Mouse (Mus musculus): ENCODE data around the gene Mettl16. TPM values are rescaled to one million over a fixed set of nuclear protein-coding genes. Genes with fewer than 3 reads are reported as not detected.

Gene Mettl16
- total and polyA plus RNA-seq, 2 experiments from 2014 or later, result 16.6 to 28.7 TPM

DNA sequence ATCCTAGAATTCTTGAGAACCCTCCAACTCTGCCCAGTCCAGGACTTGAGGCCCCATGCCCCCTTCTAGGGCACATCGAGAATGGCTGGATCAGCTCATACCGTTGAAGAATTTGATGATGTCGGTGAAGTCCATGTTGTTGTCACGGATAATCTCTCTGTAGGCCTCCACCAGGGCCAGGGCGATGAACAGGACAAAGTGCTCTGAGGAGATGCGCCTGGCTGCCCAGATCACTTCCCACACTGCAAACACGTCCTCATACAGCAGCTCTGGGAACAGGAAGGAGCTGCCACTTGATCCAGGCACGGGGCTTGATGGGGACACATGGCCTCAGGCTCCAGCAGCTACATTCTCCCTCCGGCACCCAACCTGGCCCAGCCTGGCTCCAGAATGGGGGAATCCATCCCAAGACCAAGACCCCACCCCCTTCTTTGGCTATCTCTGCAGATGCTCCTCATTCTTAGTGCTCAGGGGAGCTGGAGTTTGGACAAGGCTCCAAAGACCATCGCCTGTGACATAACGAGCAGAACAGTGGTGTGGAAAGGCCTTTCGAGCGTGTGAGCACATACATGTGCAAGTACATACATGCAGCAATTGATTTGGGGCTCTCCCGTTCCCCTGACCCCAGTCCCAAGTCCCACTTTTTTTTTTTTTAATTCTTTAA is 80.5 kb downstream of the Mettl16 start:
- WGBS, result 84% methylated on average over 14 of the region's 14 CpGs

GRCm38 (mm10) chr11:74857756-74858155 is 87.1 kb downstream of the Mettl16 start:
- H3K9me3 ChIP-seq (ENCODE audit: low read length), result no peaks in the 10 kb centered on the region
- 90% methylated on average over 9 of the region's 9 CpGs for WGBS
- ATAC-seq (ENCODE audit: low FRiP score) (no peak), DNase-seq (ENCODE audit: low spot score) (no peak)
- no peak overlapping the region for H3K4me3 ChIP-seq (ENCODE audit: low read depth, low read length)
- no peak overlapping the region for H3K27ac ChIP-seq (ENCODE audit: low read depth, low read length)
- no peak overlapping the region for H3K9ac ChIP-seq (replicated peaks; ENCODE audit: low read length, poor library complexity, severe bottlenecking)
- peaks cover 66% of the 10 kb centered on the region for H3K36me3 ChIP-seq (ENCODE audit: insufficient read depth, low read length)
- no peak overlapping the region for H3K4me2 ChIP-seq (ENCODE audit: low read depth, low read length, poor library complexity, severe bottlenecking)
- H3K27me3 ChIP-seq (ENCODE audit: insufficient read depth, low read length), result no peaks in the 10 kb centered on the region
- TF ChIP-seq CTCF (IDR thresholded peaks at IDR 0.05), result no peak
- H3K4me1 ChIP-seq (ENCODE audit: insufficient read depth, low read length), result no peaks in the 10 kb centered on the region

More for the DNA sequence above, 80.5 kb downstream of the Mettl16 start:
- H3K27ac ChIP-seq (ENCODE audit: low read depth, low read length), result no peak overlapping the region
- no peak for DNase-seq (ENCODE audit: low spot score)
- no peak for TF ChIP-seq CTCF (IDR thresholded peaks at IDR 0.05)
- H3K4me1 ChIP-seq (ENCODE audit: insufficient read depth, low read length), result no peaks in the 10 kb centered on the region
- H3K4me2 ChIP-seq (ENCODE audit: low read depth, low read length, poor library complexity, severe bottlenecking), result no peak overlapping the region
- H3K27me3 ChIP-seq (ENCODE audit: insufficient read depth, low read length), result no peaks in the 10 kb centered on the region
- ATAC-seq (ENCODE audit: low FRiP score), result no peak; the same call in 1 of the 2 replicates
- H3K9me3 ChIP-seq (ENCODE audit: low read length), result no peaks in the 10 kb centered on the region
- H3K4me3 ChIP-seq (ENCODE audit: low read depth, low read length), result no peak overlapping the region
- H3K36me3 ChIP-seq (ENCODE audit: insufficient read depth, low read length), result peaks cover 47% of the 10 kb centered on the region
- H3K9ac ChIP-seq (replicated peaks; ENCODE audit: low read length, poor library complexity, severe bottlenecking), result no peak overlapping the region

DNA sequence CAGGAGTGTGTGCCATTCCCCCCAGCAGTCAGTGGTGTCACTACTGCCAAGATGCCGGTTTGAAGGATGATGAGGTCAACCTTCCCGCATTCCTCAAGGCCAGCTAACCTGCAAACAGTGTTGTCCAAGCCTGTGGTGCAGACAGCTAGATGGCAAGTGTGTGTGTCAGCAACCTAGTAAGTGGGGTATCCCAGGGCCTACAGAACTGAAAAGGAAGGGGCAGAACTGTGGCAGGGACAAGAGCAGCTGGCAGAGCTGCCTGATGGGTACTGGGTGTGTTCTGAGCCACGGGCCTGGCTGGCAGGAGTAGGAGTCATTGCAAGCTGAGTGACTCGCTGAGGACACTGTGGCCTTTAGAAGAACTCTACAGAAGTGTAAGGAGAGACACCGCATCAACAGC is 91.5 kb downstream of the Mettl16 start:
- no peak for TF ChIP-seq CTCF (IDR thresholded peaks at IDR 0.05)
- no peak for ATAC-seq (ENCODE audit: low FRiP score)
- WGBS, result 85% methylated on average over 5 of the region's 5 CpGs

DNA sequence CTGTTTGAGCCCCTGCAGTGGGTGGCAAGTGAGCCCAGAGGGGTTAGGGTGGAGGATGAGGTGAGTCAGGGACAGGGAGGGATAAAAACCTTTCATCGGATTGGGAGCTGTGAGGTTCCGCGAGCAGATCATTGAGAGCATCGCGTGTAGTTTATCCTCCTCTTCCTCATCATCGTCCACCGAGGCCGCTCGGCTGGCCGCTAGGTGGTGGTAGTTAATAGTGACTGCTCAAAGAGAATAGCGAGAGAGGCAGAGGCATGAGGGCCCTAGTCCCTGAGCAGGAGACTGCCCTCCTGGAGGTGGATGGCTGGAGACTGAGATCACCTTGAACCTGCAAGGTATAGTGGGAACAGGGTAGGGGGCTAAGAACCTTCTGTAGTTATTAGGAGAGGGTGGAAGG is 92.8 kb downstream of the Mettl16 start:
- 30% methylated on average over 11 of the region's 11 CpGs for WGBS
- ATAC-seq (ENCODE audit: low FRiP score), result no peak
- peaks cover 85% of the 10 kb centered on the region for H3K36me3 ChIP-seq (ENCODE audit: insufficient read depth, low read length)

More for the DNA sequence above, 91.5 kb downstream of the Mettl16 start:
- Histone ChIP-seq H3K4me3 (ENCODE audit: low read depth, low read length) (no peak overlapping the region), H3K9me3 (ENCODE audit: low read length) (no peaks in the 10 kb centered on the region), H3K4me2 (ENCODE audit: low read depth, low read length, poor library complexity, severe bottlenecking) (no peak overlapping the region), H3K27ac (ENCODE audit: low read depth, low read length) (no peak overlapping the region), H3K36me3 (ENCODE audit: insufficient read depth, low read length) (peaks cover 82% of the 10 kb centered on the region), H3K27me3 (ENCODE audit: insufficient read depth, low read length) (no peaks in the 10 kb centered on the region), H3K4me1 (ENCODE audit: insufficient read depth, low read length) (no peaks in the 10 kb centered on the region; the same call in 1 of the 2 replicates), H3K9ac (replicated peaks; ENCODE audit: low read length, poor library complexity, severe bottlenecking) (no peak overlapping the region)
- DNase-seq (ENCODE audit: low spot score), result no peak

DNA sequence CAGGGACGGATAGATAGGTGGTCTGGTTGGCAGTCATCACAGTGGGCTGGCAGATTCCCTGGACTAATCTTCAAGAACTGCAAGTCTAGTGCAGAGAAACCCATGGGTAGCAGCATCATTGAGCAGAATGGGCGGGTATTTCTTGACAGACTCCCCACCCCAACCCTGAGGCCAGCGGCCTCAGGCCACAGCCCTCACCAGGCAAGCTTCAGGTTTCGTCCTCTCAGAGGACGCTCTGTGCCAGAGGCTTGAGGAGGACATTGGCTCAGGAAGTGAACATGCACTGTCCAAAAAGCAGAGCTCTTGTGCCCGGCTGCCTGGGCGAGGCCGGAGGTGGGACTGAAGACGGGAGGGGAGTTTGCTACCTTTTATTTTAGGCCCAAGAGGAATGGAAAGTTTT is 93.8 kb downstream of the Mettl16 start:
- TF ChIP-seq CTCF (IDR thresholded peaks at IDR 0.05), result no peak
- Histone ChIP-seq H3K4me3 (ENCODE audit: low read depth, low read length) (no peak overlapping the region), H3K9ac (replicated peaks; ENCODE audit: low read length, poor library complexity, severe bottlenecking) (no peak overlapping the region), H3K4me2 (ENCODE audit: low read depth, low read length, poor library complexity, severe bottlenecking) (no peak overlapping the region), H3K4me1 (ENCODE audit: insufficient read depth, low read length) (no peaks in the 10 kb centered on the region; the same call in 1 of the 2 replicates), H3K27me3 (ENCODE audit: insufficient read depth, low read length) (no peaks in the 10 kb centered on the region), H3K9me3 (ENCODE audit: low read length) (no peaks in the 10 kb centered on the region), H3K27ac (ENCODE audit: low read depth, low read length) (no peak overlapping the region), H3K36me3 (ENCODE audit: insufficient read depth, low read length) (peaks cover 80% of the 10 kb centered on the region)
- ATAC-seq (ENCODE audit: low FRiP score) (no peak), DNase-seq (ENCODE audit: low spot score) (no peak)
- WGBS, result 93% methylated on average over 9 of the region's 9 CpGs

More for the DNA sequence above, 92.8 kb downstream of the Mettl16 start:
- DNase-seq (ENCODE audit: low spot score), result peak; percentile 35
- Histone ChIP-seq H3K9me3 (ENCODE audit: low read length) (no peaks in the 10 kb centered on the region), H3K4me1 (ENCODE audit: insufficient read depth, low read length) (no peaks in the 10 kb centered on the region; the same call in 1 of the 2 replicates), H3K4me2 (ENCODE audit: low read depth, low read length, poor library complexity, severe bottlenecking) (no peak overlapping the region), H3K27ac (ENCODE audit: low read depth, low read length) (no peak overlapping the region), H3K9ac (replicated peaks; ENCODE audit: low read length, poor library complexity, severe bottlenecking) (no peak overlapping the region), H3K4me3 (ENCODE audit: low read depth, low read length) (no peak overlapping the region), H3K27me3 (ENCODE audit: insufficient read depth, low read length) (no peaks in the 10 kb centered on the region)
- peak; percentile 68 for TF ChIP-seq CTCF (IDR thresholded peaks at IDR 0.05)

- Histone ChIP-seq H3K4me1 (ENCODE audit: insufficient read depth, low read length) (no peaks in the 10 kb centered on the region; the same call in 1 of the 2 replicates), H3K27me3 (ENCODE audit: insufficient read depth, low read length) (no peaks in the 10 kb centered on the region), H3K27ac (ENCODE audit: low read depth, low read length) (no peak overlapping the region), H3K9me3 (ENCODE audit: low read length) (no peaks in the 10 kb centered on the region), H3K4me2 (ENCODE audit: low read depth, low read length, poor library complexity, severe bottlenecking) (no peak overlapping the region), H3K36me3 (ENCODE audit: insufficient read depth, low read length) (peaks cover 72% of the 10 kb centered on the region), H3K4me3 (ENCODE audit: low read depth, low read length) (no peak overlapping the region), H3K9ac (replicated peaks; ENCODE audit: low read length, poor library complexity, severe bottlenecking) (no peak overlapping the region)
- WGBS, result 85% methylated on average over 9 of the region's 9 CpGs
- no peak for ATAC-seq (ENCODE audit: low FRiP score)
- DNase-seq (ENCODE audit: low spot score), result no peak
- TF ChIP-seq CTCF (IDR thresholded peaks at IDR 0.05), result no peak
Observed at GRCm38 (mm10) chr11:74865252-74865651, 94.6 kb downstream of the Mettl16 start.
